Mouse (Mus musculus) adrenal gland, postnatal 10 days (tissue): ENCODE measurements around the gene Olfr1360. TPM values are rescaled to one million over a fixed set of nuclear protein-coding genes. Genes with fewer than 3 reads are reported as not detected.
A peak's percentile ranks its signal among the peaks of the same experiment; 100 is the strongest.
"Not testable (repeated sequence)": the region's sequence is repeated elsewhere in the genome, so short reads cannot be mapped to it uniquely, and the experiment has no call there.

Experiments
- DNase-seq: peaks from one replicate; pipeline ENCODE4 v3.0.0; 2021; ENCODE audit warnings: mixed read lengths
- long read RNA-seq, 2 experiments: library from polyadenylated mRNA; stranded (forward); transcript quantifications; one replicate each; pipeline ENCODE4 v2.0.0; 2021
- total RNA-seq, 2 experiments: library from RNA; stranded (reverse); gene quantifications; 2 replicates each; pipeline ENCODE4 v1.2.3; 2021

Gene Olfr1360
- not detected for total RNA-seq
- long read RNA-seq, experiment 1 = 0 reads
- long read RNA-seq, experiment 2 = 0 reads

GRCm38 (mm10) chr13:21677305-21677704, at the start of gene Olfr1360:
Gene Olfr1360 (minus strand): TSS chr13:21677405.
- DNase-seq = no peak

- DNase-seq = no peak
Measured at GRCm38 (mm10) chr13:21722993-21723836, 46.0 kb upstream of the Olfr1360 start.

- no peak for DNase-seq
Measured at GRCm38 (mm10) chr13:21722373-21722925, 45.2 kb upstream of the Olfr1360 start.

GRCm38 (mm10) chr13:21721757-21722372, 44.7 kb upstream of the Olfr1360 start, which contains the start of gene Hist1h2bm:
Gene Hist1h2bm (plus strand): TSS chr13:21722044.
- DNase-seq = peak; percentile 65

- DNase-seq = not testable (repeated sequence)
Measured at GRCm38 (mm10) chr13:21721107-21721756, 44.0 kb upstream of the Olfr1360 start.

GRCm38 (mm10) chr13:21718381-21719080, 41.3 kb upstream of the Olfr1360 start:
- no peak for DNase-seq

GRCm38 (mm10) chr13:21717397-21718357, 40.5 kb upstream of the Olfr1360 start, which contains the start of gene Hist1h3h:
Gene Hist1h3h (plus strand): TSS chr13:21717659.
- DNase-seq = peak; percentile 89

GRCm38 (mm10) chr13:21716540-21717391, 39.6 kb upstream of the Olfr1360 start:
- peak; percentile 10 for DNase-seq

- peak; percentile 83 for DNase-seq
Measured at GRCm38 (mm10) chr13:21715864-21716539, 38.8 kb upstream of the Olfr1360 start, which contains the start of the genes Hist1h2bl and Hist1h2ai. Gene Hist1h2bl (minus strand): TSS chr13:21716143. Gene Hist1h2ai (plus strand): TSS chr13:21716422.

- peak; percentile 21 for DNase-seq
Measured at GRCm38 (mm10) chr13:21715131-21715863, 38.1 kb upstream of the Olfr1360 start.

- peak; percentile 71 for DNase-seq
Measured at GRCm38 (mm10) chr13:21714725-21715124, 37.5 kb upstream of the Olfr1360 start.

GRCm38 (mm10) chr13:21711698-21712097, 34.5 kb upstream of the Olfr1360 start:
- DNase-seq = no peak

- peak; percentile 85 for DNase-seq
Measured at GRCm38 (mm10) chr13:21710821-21711525, 33.8 kb upstream of the Olfr1360 start.

GRCm38 (mm10) chr13:21710031-21710711, 33.0 kb upstream of the Olfr1360 start:
- DNase-seq = peak; percentile 91

- no peak for DNase-seq
Measured at GRCm38 (mm10) chr13:21706669-21707068, 29.5 kb upstream of the Olfr1360 start.

- DNase-seq = no peak
Measured at GRCm38 (mm10) chr13:21697811-21698210, 20.6 kb upstream of the Olfr1360 start, which contains the start of gene Olfr1359. Gene Olfr1359 (plus strand): TSS chr13:21698111.

GRCm38 (mm10) chr13:21663286-21663685, 13.9 kb downstream of the Olfr1360 start, which contains the start of gene Olfr1361:
Gene Olfr1361 (minus strand): TSS chr13:21663386.
- no peak for DNase-seq
